Mouse (Mus musculus) frontal cortex, postnatal 14 days (tissue): ENCODE data around the gene Enah.

Experiments
- DNase-seq, 2 experiments: peaks; one replicate each; pipeline ENCODE4 v3.0.0; 2022; ENCODE audit warnings: low spot score in 2 of 2

The Enah gene

GRCm38 (mm10) chr1:182028231-182029210 lies 8.7 kb upstream of the Enah start:
- DNase-seq = no peak

GRCm38 (mm10) chr1:182027426-182027979 lies 7.7 kb upstream of the Enah start:
- DNase-seq = no peak

GRCm38 (mm10) chr1:182026821-182027220 lies 7.0 kb upstream of the Enah start:
- DNase-seq = no peak

DNA sequence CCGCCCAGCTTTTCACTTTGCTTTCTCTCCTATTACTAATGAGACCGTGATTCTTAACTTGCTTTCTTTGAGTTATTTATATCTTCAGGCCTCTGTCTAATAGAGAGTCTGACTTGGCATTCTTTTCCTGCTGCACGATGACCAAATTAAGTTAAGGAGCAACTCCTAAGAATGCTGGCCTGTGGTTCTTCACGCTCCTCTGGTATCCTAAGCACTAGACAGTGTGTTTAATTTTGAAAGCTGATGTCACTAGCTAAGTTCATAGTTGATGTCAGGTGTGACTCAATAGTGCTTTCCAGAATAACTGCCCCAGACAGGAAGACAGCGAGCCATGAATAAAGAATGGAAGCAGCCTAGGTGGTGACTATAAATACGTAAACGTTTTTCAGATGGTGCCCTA lies 6.3 kb upstream of the Enah start:
- DNase-seq = no peak

GRCm38 (mm10) chr1:182021691-182022299 lies 2.0 kb upstream of the Enah start:
- no peak for DNase-seq

DNA sequence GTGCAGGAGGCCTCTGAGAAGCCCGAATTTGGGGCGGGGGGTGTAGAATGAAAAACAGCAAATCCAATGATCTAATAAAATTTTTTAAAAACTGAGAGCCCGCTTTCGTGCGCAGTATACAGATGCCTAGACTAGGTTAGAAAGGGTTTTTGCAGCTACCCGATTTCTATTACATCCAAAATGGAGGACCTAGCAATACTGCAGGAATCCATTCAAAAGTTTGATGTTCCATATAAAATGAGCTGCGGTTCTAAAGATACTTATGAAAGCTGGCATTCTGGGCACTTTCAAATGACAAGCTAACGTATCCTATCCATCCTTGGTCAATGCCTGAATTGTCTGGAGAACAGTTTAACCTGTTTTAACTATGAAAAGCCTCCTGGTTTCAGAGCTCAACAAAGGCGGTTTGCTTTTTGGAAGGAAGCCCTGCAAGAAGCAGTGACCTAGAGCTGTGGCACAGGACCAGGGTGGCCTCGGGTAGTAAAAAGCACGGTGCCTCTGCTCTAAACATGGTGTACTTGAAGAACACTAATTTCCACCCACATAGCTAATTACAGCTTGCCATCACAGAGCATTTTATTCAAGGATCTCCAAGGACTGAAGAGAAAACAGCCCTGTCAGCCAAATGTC lies 1.2 kb upstream of the Enah start:
- no peak for DNase-seq

DNA sequence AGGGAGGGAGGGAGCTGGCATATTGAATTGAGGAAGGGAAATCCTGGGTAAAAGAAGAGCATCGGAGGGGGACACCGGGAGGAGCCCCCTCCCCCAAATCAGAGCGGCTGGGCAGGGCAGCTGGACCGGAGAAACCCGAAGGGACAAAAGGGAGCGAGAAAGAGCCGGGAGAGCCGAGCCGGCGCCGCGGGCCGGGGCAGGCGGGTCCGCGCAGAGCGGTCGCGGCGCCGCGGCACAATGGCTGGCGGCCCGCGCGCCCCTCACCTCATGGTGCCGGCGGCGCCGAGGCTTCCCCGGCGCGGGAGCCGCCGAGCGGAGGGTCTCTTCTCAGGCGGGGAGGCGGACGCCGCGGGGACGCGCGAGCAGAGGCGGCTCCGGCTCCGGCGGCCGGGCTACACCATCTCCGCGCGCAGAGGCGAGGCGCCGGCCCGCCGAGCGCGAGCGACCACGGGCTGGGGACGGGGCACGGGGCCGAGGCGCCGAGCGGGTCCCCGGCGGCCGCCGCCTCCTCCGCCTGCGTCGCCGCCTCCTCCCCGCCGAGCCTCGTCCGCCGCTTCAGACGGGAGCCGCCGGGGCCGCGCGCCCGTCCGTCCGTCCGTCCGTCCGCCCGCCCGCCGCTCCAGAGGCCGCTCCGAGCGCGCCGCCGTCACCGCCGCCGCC lies 394 bp downstream of the Enah start:
- DNase-seq = no peak

DNA sequence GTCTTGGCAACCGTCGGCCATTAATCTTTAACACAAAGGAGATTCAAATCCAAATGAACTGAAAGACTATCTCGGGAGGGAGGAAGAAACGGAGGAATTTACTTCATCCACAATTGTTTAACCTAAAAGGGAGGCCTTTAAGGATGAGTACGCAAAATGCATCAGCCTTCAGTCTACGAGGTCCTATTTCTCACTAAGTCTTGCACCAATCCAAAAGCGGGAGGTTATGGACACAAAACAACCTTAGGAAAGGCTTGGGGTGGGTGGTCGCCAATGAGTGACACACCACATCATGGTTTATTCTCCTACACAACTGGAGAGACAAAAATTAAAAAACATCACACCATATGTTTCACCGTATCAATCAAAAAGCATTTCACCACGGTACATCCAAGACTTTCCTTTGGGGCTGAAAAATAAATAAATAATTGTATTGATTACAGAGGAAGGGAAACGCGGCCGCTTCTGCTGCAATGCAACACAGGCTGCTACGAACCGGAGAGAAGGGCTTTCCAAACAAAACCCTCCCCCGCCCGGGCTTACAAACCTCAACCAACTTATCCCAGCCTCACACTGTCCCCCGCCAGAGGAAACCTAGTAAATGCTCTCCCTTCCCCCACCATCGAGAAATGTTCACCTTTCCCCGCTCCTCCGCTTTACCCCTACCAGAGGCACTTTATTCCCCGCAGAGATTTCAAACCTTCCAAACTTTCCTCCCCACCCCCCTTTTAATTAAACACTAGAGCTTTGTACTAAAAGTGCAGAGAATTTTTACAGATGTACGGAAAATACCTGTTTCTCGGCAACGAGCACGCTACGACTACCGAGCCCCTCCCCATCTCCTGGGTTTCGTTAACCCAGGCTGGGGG lies 1.2 kb downstream of the Enah start:
- peak in 1 of 2 experiments; percentile 25 for DNase-seq

DNA sequence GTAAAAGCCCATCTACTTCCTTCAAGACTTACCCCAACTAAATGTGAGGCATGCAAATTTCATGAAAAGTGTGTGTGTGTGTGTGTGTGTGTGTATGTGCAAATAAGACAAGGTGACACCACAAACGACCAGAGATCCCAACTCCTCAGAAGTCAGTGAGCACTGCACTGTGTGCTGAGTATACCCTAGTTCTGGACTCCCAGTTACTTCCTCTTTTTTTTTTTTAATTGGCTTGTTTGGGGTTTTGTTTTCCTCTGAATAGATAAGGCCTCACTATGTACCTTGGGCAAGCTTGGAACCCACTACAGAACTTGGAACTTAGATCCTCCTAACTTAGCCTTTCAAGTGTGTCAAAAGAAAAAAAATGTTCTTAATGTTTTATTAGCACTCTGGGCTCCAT lies 14.0 kb downstream of the Enah start:
- DNase-seq = no peak

- DNase-seq = no peak
Observed at GRCm38 (mm10) chr1:181998673-181999072, 21.1 kb downstream of the Enah start.

- no peak for DNase-seq
Observed at GRCm38 (mm10) chr1:181997791-181998190, 22.0 kb downstream of the Enah start.

GRCm38 (mm10) chr1:181993597-181993996 lies 26.2 kb downstream of the Enah start:
- DNase-seq = no peak

GRCm38 (mm10) chr1:181988367-181988766 lies 31.4 kb downstream of the Enah start:
- no peak for DNase-seq

GRCm38 (mm10) chr1:181987226-181987625 lies 32.6 kb downstream of the Enah start:
- no peak for DNase-seq

- no peak for DNase-seq
Observed at GRCm38 (mm10) chr1:181985880-181986279, 33.9 kb downstream of the Enah start.

DNA sequence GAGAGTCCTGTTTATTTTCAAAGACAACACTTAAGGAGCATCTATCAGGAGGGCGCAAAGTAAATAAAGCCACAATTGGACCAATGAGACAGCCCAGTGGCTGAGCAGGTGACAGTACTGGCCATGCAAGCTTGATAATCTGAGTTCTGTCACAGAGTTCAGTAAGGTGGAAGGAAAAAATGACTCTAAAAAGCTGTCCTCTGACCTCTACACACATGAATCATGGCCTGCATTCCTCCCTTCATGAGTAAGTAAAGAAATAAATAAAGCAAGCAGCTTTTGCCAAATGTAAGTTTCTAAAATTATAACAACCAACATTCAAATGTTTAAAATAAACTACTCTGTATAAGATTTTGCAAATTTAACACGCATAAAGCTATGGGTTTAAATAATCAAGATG lies 35.0 kb downstream of the Enah start:
- DNase-seq = no peak

GRCm38 (mm10) chr1:181980017-181980719 lies 39.6 kb downstream of the Enah start:
- no peak for DNase-seq

DNA sequence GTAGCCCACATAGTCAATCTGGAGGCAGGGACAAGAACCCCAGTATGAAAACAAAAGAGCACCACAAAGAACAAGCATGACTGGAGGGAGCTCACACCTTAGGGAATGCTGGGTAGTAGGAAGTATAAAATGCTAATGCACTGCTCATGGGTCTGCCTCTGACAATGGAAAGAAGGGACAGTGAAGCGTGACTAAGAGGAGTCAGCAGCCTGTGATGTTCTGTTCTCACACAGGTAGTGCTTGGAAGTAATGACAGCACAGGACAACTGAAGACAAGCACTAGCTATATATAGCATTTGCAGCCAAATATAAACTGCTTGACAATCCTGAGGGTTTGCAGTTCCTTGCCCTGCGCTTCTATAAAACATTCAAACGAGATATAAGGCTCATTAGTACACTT lies 44.3 kb downstream of the Enah start:
- no peak for DNase-seq

- no peak for DNase-seq
Observed at GRCm38 (mm10) chr1:181974897-181975296, 44.9 kb downstream of the Enah start.

DNA sequence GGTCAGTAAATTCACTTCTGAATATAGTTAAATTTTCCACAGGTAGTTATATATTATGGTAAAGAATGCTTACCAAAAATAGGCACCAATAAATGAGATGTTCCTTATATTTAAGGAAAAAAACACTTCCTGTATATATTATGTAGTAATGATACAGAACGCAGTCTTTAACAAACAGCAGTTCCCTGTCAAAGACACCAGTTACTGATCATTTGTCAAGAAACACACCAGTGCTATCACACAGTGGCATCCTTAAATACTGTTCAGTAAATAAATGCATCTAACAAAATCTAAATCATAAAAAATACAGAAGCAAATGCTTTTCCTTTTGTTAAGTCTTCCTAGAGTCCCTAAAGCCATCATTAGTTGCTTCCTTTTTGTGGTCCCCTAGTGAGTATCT lies 54.5 kb downstream of the Enah start:
- DNase-seq = no peak
